Mouse (Mus musculus) midbrain, embryonic 11.5 days (tissue): ENCODE results near the gene Tspan33. TPM values are rescaled to one million over a fixed set of nuclear protein-coding genes. Genes with fewer than 3 reads are reported as not detected.

Experiments
- ATAC-seq: fragments of 200-750 bp; cut with Nextera tagmentation; 2 replicates; pipeline ENCODE4 v1.8.0; 2017; ENCODE audit warnings: moderate TSS enrichment, moderate library complexity; ENCODE audit not compliant: low FRiP score
- DNase-seq: peaks from one replicate; pipeline ENCODE4 v3.0.0; 2015; ENCODE audit warnings: low spot score; ENCODE audit errors: missing footprints
- H3K27ac ChIP-seq: fragments of 300-500 bp; sonication (generic); 2 replicates; pipeline ENCODE4 v1.5.1; 2014; ENCODE audit warnings: low read depth, low read length
- H3K27me3 ChIP-seq: fragments of 300-500 bp; sonication (generic); 2 replicates; pipeline ENCODE4 v1.6.1; 2014; ENCODE audit warnings: mild to moderate bottlenecking, low read length, moderate library complexity, mixed read lengths; ENCODE audit not compliant: control insufficient read depth, insufficient read depth
- H3K36me3 ChIP-seq: fragments of 300-500 bp; sonication (generic); 2 replicates; pipeline ENCODE4 v1.6.1; 2014; ENCODE audit warnings: mild to moderate bottlenecking, low read length, moderate library complexity, mixed read lengths; ENCODE audit not compliant: control insufficient read depth, insufficient read depth
- H3K4me1 ChIP-seq: fragments of 300-500 bp; sonication (generic); 2 replicates; pipeline ENCODE4 v1.6.1; 2014; ENCODE audit warnings: low read length; ENCODE audit not compliant: control insufficient read depth, insufficient read depth
- H3K4me2 ChIP-seq: fragments of 300-500 bp; sonication (generic); 2 replicates; pipeline ENCODE4 v1.6.1; 2014; ENCODE audit warnings: mild to moderate bottlenecking, moderate library complexity
- H3K4me3 ChIP-seq: fragments of 300-500 bp; sonication (generic); 2 replicates; pipeline ENCODE4 v1.5.1; 2014; ENCODE audit warnings: low read depth, low read length
- H3K9ac ChIP-seq: fragments of 300-500 bp; sonication (generic); 2 replicates; pipeline ENCODE4 v1.6.1; 2014; ENCODE audit warnings: low read length
- H3K9me3 ChIP-seq: fragments of 300-500 bp; sonication (generic); 2 replicates; pipeline ENCODE4 v1.6.1; 2016; ENCODE audit warnings: low read length; ENCODE audit not compliant: control insufficient read depth
- WGBS: fragments of 180-500 bp; shearing (Covaris S2); extraction: QIAGEN DNeasy Blood & Tissue Kit; methylation state at CpG from one replicate; pipeline ENCODE4 v1.1.7; 2014; 5-methylcytosine and 5-hydroxymethylcytosine counted together
- polyA plus RNA-seq: library from polyadenylated mRNA; unstranded; fragments of >200 nt; fragmentation: Nextera tagmentation; extraction: Ambion mirVana; gene quantifications from 2 replicates; pipeline ENCODE4 v1.2.1, GENCODE M21; 2014

The Tspan33 gene
- polyA plus RNA-seq, 1 experiment from 2014 or later, result 6.8 TPM

GRCm38 (mm10) chr6:29729491-29729890, 35.5 kb downstream of the Tspan33 start:
- H3K36me3 ChIP-seq, result no peaks in the 10 kb centered on the region
- no peak overlapping the region for H3K9ac ChIP-seq
- DNase-seq (no peak), ATAC-seq (no peak)
- no peak overlapping the region for H3K4me2 ChIP-seq
- no peaks in the 10 kb centered on the region for H3K4me1 ChIP-seq
- no peaks in the 10 kb centered on the region for H3K27me3 ChIP-seq
- WGBS, result 81% methylated on average over 1 of the region's 1 CpGs
- H3K9me3 ChIP-seq, result no peaks in the 10 kb centered on the region
- H3K27ac ChIP-seq, result no peak overlapping the region
- no peak overlapping the region for H3K4me3 ChIP-seq

- peak; percentile 96 for ATAC-seq
- no peaks in the 10 kb centered on the region for H3K27me3 ChIP-seq
- no peaks in the 10 kb centered on the region for H3K36me3 ChIP-seq
- H3K9ac ChIP-seq, result peak within 1 kb of the TSS; percentile 99
- H3K4me1 ChIP-seq, result peaks cover 7% of the 10 kb centered on the region
- WGBS, result 0% methylated on average over 24 of the region's 30 CpGs
- H3K27ac ChIP-seq, result peak within 1 kb of the TSS; percentile 91
- H3K9me3 ChIP-seq, result no peaks in the 10 kb centered on the region
- peak within 1 kb of the TSS; percentile 67 for H3K4me2 ChIP-seq
- peak within 1 kb of the TSS; percentile 96 for H3K4me3 ChIP-seq
- no peak for DNase-seq
Observed at GRCm38 (mm10) chr6:29735336-29735688, 41.3 kb downstream of the Tspan33 start, which contains the start of gene Smo. Gene Smo, plus strand, starts transcription at chr6:29735503.

DNA sequence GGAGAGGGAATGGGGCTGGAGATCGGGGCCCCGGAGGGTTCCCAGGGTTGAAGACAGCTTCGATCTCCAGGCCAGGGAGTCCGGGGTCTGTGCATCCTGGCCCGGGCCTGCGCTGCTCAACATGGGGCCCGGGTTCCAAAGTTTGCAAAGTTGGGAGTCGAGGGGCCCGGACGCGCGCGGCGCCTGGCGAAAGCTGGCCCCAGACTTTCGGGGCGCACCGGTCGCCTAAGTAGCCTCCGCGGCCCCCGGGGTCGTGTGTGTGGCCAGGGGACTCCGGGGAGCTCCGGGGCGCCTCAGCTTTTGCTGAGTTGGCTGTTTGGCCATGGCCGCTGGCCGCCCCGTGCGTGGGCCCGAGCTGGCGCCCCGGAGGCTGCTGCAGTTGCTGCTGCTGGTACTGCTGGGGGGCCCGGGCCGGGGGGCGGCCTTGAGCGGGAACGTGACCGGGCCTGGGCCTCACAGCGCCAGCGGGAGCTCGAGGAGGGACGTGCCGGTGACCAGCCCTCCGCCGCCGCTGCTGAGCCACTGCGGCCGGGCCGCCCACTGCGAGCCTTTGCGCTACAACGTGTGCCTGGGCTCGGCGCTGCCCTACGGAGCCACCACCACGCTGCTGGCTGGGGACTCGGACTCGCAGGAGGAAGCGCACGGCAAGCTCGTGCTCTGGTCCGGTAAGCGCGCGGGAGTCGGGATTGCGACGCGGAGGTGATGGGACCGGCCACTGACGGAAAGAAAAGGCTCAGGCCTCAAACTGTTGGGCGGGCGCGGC, 41.8 kb downstream of the Tspan33 start:
- H3K27ac ChIP-seq, result peak overlapping the region; percentile 91
- ATAC-seq (peak; percentile 84), DNase-seq (peak; percentile 98)
- H3K9me3 ChIP-seq, result no peaks in the 10 kb centered on the region
- WGBS, result under 1% methylated on average over 73 of the region's 75 CpGs
- H3K4me1 ChIP-seq, result peaks cover 7% of the 10 kb centered on the region
- peak overlapping the region; percentile 99 for H3K9ac ChIP-seq
- H3K27me3 ChIP-seq, result no peaks in the 10 kb centered on the region
- H3K4me3 ChIP-seq, result peak overlapping the region; percentile 96
- peak overlapping the region; percentile 67 for H3K4me2 ChIP-seq
- H3K36me3 ChIP-seq, result no peaks in the 10 kb centered on the region

GRCm38 (mm10) chr6:29736610-29737458, 42.8 kb downstream of the Tspan33 start:
- DNase-seq (peak; percentile 91), ATAC-seq (no peak)
- Histone ChIP-seq H3K27ac (peak overlapping the region; percentile 91; the same call in 1 of the 2 replicates), H3K4me2 (peak overlapping the region; percentile 67), H3K9me3 (no peaks in the 10 kb centered on the region), H3K4me1 (peaks cover 7% of the 10 kb centered on the region), H3K36me3 (no peaks in the 10 kb centered on the region), H3K27me3 (no peaks in the 10 kb centered on the region), H3K4me3 (peak overlapping the region; percentile 96), H3K9ac (peak overlapping the region; percentile 99)
- 18% methylated on average over 13 of the region's 13 CpGs for WGBS

DNA sequence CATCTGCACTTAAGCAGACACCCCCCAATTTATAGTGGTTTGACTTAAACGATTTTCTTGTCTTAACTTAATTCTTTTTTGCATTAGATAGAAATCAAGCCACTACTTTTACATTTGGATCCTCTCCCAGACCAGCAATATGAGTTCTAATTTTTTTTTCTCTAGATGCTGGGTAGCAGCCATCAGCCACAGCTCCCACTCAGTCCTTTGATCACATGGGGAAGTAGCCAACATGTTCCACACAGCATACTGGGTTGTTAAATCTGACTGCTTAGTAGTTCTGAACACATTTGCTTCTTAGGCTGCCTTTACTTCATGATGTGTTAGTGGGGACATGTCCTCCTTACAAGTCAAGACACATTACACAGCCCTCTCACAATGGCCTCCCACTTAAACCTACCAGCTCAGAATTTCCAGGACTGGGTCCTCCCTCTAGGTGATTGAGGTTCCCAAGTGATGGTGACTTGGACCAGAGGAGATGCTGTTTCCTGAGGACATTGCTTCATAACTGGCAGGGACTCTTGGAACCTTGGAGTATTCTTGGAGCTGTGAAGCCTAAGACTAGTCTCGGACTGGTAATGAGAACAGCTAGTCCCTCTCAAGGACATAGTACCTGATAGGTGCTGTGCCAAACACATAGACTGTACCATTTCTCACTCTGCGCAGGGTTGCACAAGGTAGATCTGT, 57.6 kb downstream of the Tspan33 start:
- DNase-seq (no peak), ATAC-seq (no peak)
- no peak overlapping the region for H3K9ac ChIP-seq
- H3K9me3 ChIP-seq, result peaks cover 8% of the 10 kb centered on the region
- H3K4me1 ChIP-seq, result no peaks in the 10 kb centered on the region
- 95% methylated on average over 3 of the region's 3 CpGs for WGBS
- peaks cover 3% of the 10 kb centered on the region for H3K36me3 ChIP-seq
- H3K4me3 ChIP-seq, result no peak overlapping the region
- no peak overlapping the region for H3K4me2 ChIP-seq
- H3K27ac ChIP-seq, result no peak overlapping the region
- no peaks in the 10 kb centered on the region for H3K27me3 ChIP-seq

DNA sequence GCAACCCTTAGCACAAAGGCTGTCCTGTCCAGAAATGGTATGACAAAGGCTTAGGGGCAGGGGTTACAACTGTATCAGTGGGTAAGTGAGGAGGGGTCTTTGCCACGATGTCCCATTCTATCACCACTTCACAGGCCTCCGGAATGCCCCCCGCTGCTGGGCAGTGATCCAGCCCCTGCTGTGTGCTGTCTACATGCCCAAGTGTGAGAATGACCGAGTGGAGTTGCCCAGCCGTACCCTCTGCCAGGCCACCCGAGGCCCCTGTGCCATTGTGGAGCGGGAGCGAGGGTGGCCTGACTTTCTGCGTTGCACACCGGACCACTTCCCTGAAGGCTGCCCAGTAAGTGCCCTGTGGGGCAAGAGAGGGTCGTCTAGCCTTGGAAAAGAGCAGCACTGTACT, 59.3 kb downstream of the Tspan33 start:
- 0 out of 2 replicates have a peak overlapping the region, but pooled peaks have one; percentile 14 for H3K9ac ChIP-seq
- H3K4me3 ChIP-seq, result no peak overlapping the region
- no peak overlapping the region for H3K4me2 ChIP-seq
- peaks cover 5% of the 10 kb centered on the region for H3K36me3 ChIP-seq
- WGBS, result 91% methylated on average over 11 of the region's 11 CpGs
- H3K9me3 ChIP-seq, result peaks cover 6% of the 10 kb centered on the region
- no peak overlapping the region for H3K27ac ChIP-seq
- no peaks in the 10 kb centered on the region for H3K4me1 ChIP-seq
- ATAC-seq (no peak), DNase-seq (no peak)
- H3K27me3 ChIP-seq, result no peaks in the 10 kb centered on the region

DNA sequence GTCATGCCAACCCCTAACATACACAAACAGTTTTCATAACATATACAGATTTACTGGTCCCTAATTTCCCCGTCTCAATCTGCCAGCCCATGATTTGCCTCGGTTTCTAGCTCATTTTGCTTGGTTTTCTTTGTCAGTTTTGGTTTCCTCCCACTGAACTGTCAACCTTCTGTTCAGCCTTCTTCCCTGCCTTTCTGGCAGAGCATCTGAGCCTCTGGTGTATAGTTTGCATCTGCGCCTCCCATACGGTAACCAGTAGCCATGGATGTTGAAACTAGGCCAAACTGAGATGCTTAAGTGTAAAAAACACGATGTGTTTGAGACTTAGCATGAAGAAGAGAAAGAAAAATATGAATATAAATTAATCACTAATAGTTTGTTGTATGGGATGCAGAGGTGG, 62.0 kb downstream of the Tspan33 start:
- Histone ChIP-seq H3K27me3 (no peaks in the 10 kb centered on the region), H3K36me3 (peaks cover 11% of the 10 kb centered on the region; the same call in 1 of the 2 replicates), H3K9me3 (no peaks in the 10 kb centered on the region), H3K27ac (no peak overlapping the region), H3K4me2 (no peak overlapping the region), H3K9ac (no peak overlapping the region), H3K4me1 (no peaks in the 10 kb centered on the region), H3K4me3 (no peak overlapping the region)
- WGBS, result 97% methylated on average over 5 of the region's 5 CpGs
- DNase-seq (peak; percentile 31), ATAC-seq (no peak)

GRCm38 (mm10) chr6:29756476-29756875, 62.5 kb downstream of the Tspan33 start:
- peaks cover 11% of the 10 kb centered on the region; the same call in 1 of the 2 replicates for H3K36me3 ChIP-seq
- WGBS, result 92% methylated on average over 4 of the region's 4 CpGs
- H3K9me3 ChIP-seq, result no peaks in the 10 kb centered on the region
- DNase-seq, result peak; percentile 19
- H3K9ac ChIP-seq, result no peak overlapping the region
- no peak for ATAC-seq
- no peak overlapping the region for H3K4me2 ChIP-seq
- no peak overlapping the region for H3K4me3 ChIP-seq
- H3K27ac ChIP-seq, result no peak overlapping the region
- no peaks in the 10 kb centered on the region for H3K4me1 ChIP-seq
- H3K27me3 ChIP-seq, result no peaks in the 10 kb centered on the region
